Mouse (Mus musculus): ENCODE measurements at regions not wholly inside any gene's neighbourhood (a gene's known extent, or its start where the extent isn't known, plus 50 kb on each side); places are given as distances from the start of the nearest gene placed in this dataset.

DNA sequence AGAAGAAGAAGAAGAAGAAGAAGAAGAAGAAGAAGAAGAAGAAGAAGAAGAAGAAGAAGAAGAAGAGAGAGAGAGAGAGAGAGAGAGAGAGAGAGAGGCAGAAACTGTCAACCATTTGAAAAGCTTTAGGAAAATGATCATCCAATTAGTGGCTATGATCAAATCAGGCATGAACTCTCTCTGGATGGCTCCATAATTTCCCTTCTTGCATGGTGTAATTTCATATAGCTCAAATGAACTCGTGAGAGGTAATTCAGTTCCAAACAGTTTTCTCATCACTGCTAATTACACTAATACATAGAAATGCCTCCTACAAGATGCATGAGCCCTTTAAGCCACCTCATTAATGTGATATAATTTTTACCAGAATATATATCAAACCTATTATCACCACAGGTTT lies 233.9 kb upstream of the Meis2 start:
- TF ChIP-seq CTCF (IDR thresholded peaks at IDR 0.05; ENCODE audit: insufficient read depth, low read length) (no peak), POLR2A (IDR thresholded peaks at IDR 0.05; ENCODE audit: borderline replicate concordance, extremely low read depth, low read depth, low read length) (no peak)

Measured in lung, adult 2 months (tissue).